Mouse (Mus musculus) thymus, postnatal 25 days (tissue): ENCODE results near the gene Slc24a3.

Experiments
- DNase-seq: peaks from one replicate; pipeline ENCODE4 v3.0.0; 2022

Gene Slc24a3

GRCm38 (mm10) chr2:145213587-145213986 lies 46.0 kb downstream of the Slc24a3 start:
- DNase-seq: no peak

- DNase-seq: no peak
Measured at GRCm38 (mm10) chr2:145214086-145214831, 46.7 kb downstream of the Slc24a3 start.

GRCm38 (mm10) chr2:145216580-145216979 lies 49.0 kb downstream of the Slc24a3 start:
- no peak for DNase-seq

GRCm38 (mm10) chr2:145217422-145217821 lies 49.9 kb downstream of the Slc24a3 start:
- no peak for DNase-seq

GRCm38 (mm10) chr2:145219246-145219645 lies 51.7 kb downstream of the Slc24a3 start:
- no peak for DNase-seq

- DNase-seq: no peak
Measured at GRCm38 (mm10) chr2:145223646-145224045, 56.1 kb downstream of the Slc24a3 start.

- peak; percentile 34 for DNase-seq
Measured at GRCm38 (mm10) chr2:145225640-145226039, 58.1 kb downstream of the Slc24a3 start.

- DNase-seq: no peak
Measured at GRCm38 (mm10) chr2:145226100-145226499, 58.5 kb downstream of the Slc24a3 start.

GRCm38 (mm10) chr2:145227351-145227750 lies 59.8 kb downstream of the Slc24a3 start:
- no peak for DNase-seq

- DNase-seq: no peak
Measured at GRCm38 (mm10) chr2:145232764-145233484, 65.4 kb downstream of the Slc24a3 start.

GRCm38 (mm10) chr2:145233547-145234398 lies 66.2 kb downstream of the Slc24a3 start:
- peak; percentile 25 for DNase-seq

GRCm38 (mm10) chr2:145246384-145246783 lies 78.8 kb downstream of the Slc24a3 start:
- no peak for DNase-seq

GRCm38 (mm10) chr2:145248185-145248584 lies 80.6 kb downstream of the Slc24a3 start:
- no peak for DNase-seq

- DNase-seq: no peak
Measured at GRCm38 (mm10) chr2:145257332-145257731, 89.8 kb downstream of the Slc24a3 start.

GRCm38 (mm10) chr2:145257855-145258254 lies 90.3 kb downstream of the Slc24a3 start:
- no peak for DNase-seq

GRCm38 (mm10) chr2:145260574-145260973 lies 93.0 kb downstream of the Slc24a3 start:
- no peak for DNase-seq

GRCm38 (mm10) chr2:145262153-145262552 lies 94.6 kb downstream of the Slc24a3 start:
- DNase-seq: no peak

GRCm38 (mm10) chr2:145266723-145267122 lies 99.2 kb downstream of the Slc24a3 start:
- DNase-seq: no peak

GRCm38 (mm10) chr2:145268971-145269370 lies 101.4 kb downstream of the Slc24a3 start:
- DNase-seq: no peak

- DNase-seq: no peak
Measured at GRCm38 (mm10) chr2:145269410-145269809, 101.9 kb downstream of the Slc24a3 start.

GRCm38 (mm10) chr2:145274016-145274677 lies 106.6 kb downstream of the Slc24a3 start:
- no peak for DNase-seq

GRCm38 (mm10) chr2:145279336-145279735 lies 111.8 kb downstream of the Slc24a3 start:
- DNase-seq: no peak

- no peak for DNase-seq
Measured at GRCm38 (mm10) chr2:145283746-145284145, 116.2 kb downstream of the Slc24a3 start.
